Mouse (Mus musculus) forebrain, embryonic 13.5 days (tissue): ENCODE results near the gene Tmem199. TPM values are rescaled to one million over a fixed set of nuclear protein-coding genes. Genes with fewer than 3 reads are reported as not detected.
A peak's percentile ranks its signal among the peaks of the same experiment; 100 is the strongest.
"Not testable (repeated sequence)": the region's sequence is repeated elsewhere in the genome, so short reads cannot be mapped to it uniquely, and the experiment has no call there.

ENCODE experiments used
- ATAC-seq: fragments of 200-750 bp; cut with Nextera tagmentation; 2 replicates; pipeline ENCODE4 v1.8.0; 2017
- H3K27ac ChIP-seq: fragments of 300-500 bp; sonication (generic); 2 replicates; pipeline ENCODE4 v1.5.1; 2015; ENCODE audit warnings: inconsistent platforms, mild to moderate bottlenecking, moderate library complexity
- H3K27me3 ChIP-seq: fragments of 300-500 bp; sonication (generic); 2 replicates; pipeline ENCODE4 v1.6.1; 2015; ENCODE audit warnings: mild to moderate bottlenecking, inconsistent platforms
- H3K36me3 ChIP-seq: fragments of 300-500 bp; sonication (generic); 2 replicates; pipeline ENCODE4 v1.6.1; 2015; ENCODE audit warnings: mild to moderate bottlenecking, inconsistent platforms; ENCODE audit not compliant: poor library complexity, severe bottlenecking
- H3K4me1 ChIP-seq: fragments of 300-500 bp; sonication (generic); 2 replicates; pipeline ENCODE4 v1.6.1; 2015; ENCODE audit warnings: inconsistent platforms
- H3K4me2 ChIP-seq: fragments of 300-500 bp; sonication (generic); 2 replicates; pipeline ENCODE4 v1.6.1; 2015; ENCODE audit warnings: inconsistent platforms, mild to moderate bottlenecking, moderate library complexity
- H3K4me3 ChIP-seq: fragments of 300-500 bp; sonication (generic); 2 replicates; pipeline ENCODE4 v1.5.1; 2015; ENCODE audit warnings: mild to moderate bottlenecking, inconsistent platforms
- H3K9ac ChIP-seq: fragments of 300-500 bp; sonication (generic); 2 replicates; pipeline ENCODE4 v1.6.1; 2015; ENCODE audit warnings: mild to moderate bottlenecking, inconsistent platforms
- H3K9me3 ChIP-seq: fragments of 300-500 bp; sonication (generic); replicated peaks from 2 replicates; pipeline ENCODE4 v1.6.1; 2016; ENCODE audit warnings: inconsistent platforms
- WGBS: fragments of 180-500 bp; shearing (Covaris S2); methylation state at CpG from one replicate; pipeline ENCODE4 v1.1.7; 2015; 5-methylcytosine and 5-hydroxymethylcytosine counted together
- polyA plus RNA-seq: library from polyadenylated mRNA; unstranded; fragments of >200 nt; fragmentation: Nextera tagmentation; extraction: Ambion mirVana; gene quantifications from 2 replicates; pipeline ENCODE4 v1.2.1, GENCODE M21; 2015

Tmem199 gene
- polyA plus RNA-seq, 1 experiment from 2014 or later: 86.6 TPM

GRCm38 (mm10) chr11:78544449-78545111 lies 32.6 kb upstream of the Tmem199 start:
- H3K9me3 ChIP-seq: no peaks in the 10 kb centered on the region
- no peak overlapping the region for H3K4me3 ChIP-seq
- peaks cover 40% of the 10 kb centered on the region for H3K36me3 ChIP-seq
- no peak for ATAC-seq
- H3K27ac ChIP-seq: no peak overlapping the region
- no peak overlapping the region for H3K4me2 ChIP-seq
- 94% methylated on average over 7 of the region's 7 CpGs for WGBS
- no peak overlapping the region for H3K9ac ChIP-seq
- H3K4me1 ChIP-seq: peaks cover 18% of the 10 kb centered on the region
- no peaks in the 10 kb centered on the region for H3K27me3 ChIP-seq

- 88% methylated on average over 3 of the region's 3 CpGs for WGBS
- H3K4me1 ChIP-seq: peaks cover 16% of the 10 kb centered on the region
- no peaks in the 10 kb centered on the region for H3K9me3 ChIP-seq
- H3K9ac ChIP-seq: no peak overlapping the region
- no peak overlapping the region for H3K4me3 ChIP-seq
- no peak overlapping the region for H3K4me2 ChIP-seq
- ATAC-seq: no peak
- peaks cover 52% of the 10 kb centered on the region for H3K36me3 ChIP-seq
- H3K27ac ChIP-seq: no peak overlapping the region
- H3K27me3 ChIP-seq: no peaks in the 10 kb centered on the region
Measured at GRCm38 (mm10) chr11:78540358-78540757, 28.4 kb upstream of the Tmem199 start.

GRCm38 (mm10) chr11:78536690-78537084 lies 24.7 kb upstream of the Tmem199 start:
- no peaks in the 10 kb centered on the region for H3K9me3 ChIP-seq
- H3K27me3 ChIP-seq: no peaks in the 10 kb centered on the region
- H3K9ac ChIP-seq: peak overlapping the region; percentile 81
- ATAC-seq: 0 out of 2 replicates have a peak, but pooled peaks have one; percentile 5
- peak overlapping the region; percentile 74 for H3K27ac ChIP-seq
- 5% methylated on average over 14 of the region's 14 CpGs for WGBS
- peaks cover 38% of the 10 kb centered on the region for H3K36me3 ChIP-seq
- peaks cover 29% of the 10 kb centered on the region for H3K4me1 ChIP-seq
- peak overlapping the region; percentile 67 for H3K4me3 ChIP-seq
- H3K4me2 ChIP-seq: peak overlapping the region; percentile 80

- Histone ChIP-seq H3K36me3 (peaks cover 34% of the 10 kb centered on the region), H3K4me3 (peak within 1 kb of the TSS; percentile 67), H3K4me1 (peaks cover 29% of the 10 kb centered on the region), H3K4me2 (peak within 1 kb of the TSS; percentile 80), H3K9me3 (no peaks in the 10 kb centered on the region), H3K27ac (peak within 1 kb of the TSS; percentile 88), H3K27me3 (no peaks in the 10 kb centered on the region), H3K9ac (peak within 1 kb of the TSS; percentile 81)
- peak; percentile 98 for ATAC-seq
- under 1% methylated on average over 52 of the region's 52 CpGs for WGBS
Measured at GRCm38 (mm10) chr11:78536080-78536689, 24.2 kb upstream of the Tmem199 start, which contains the start of the genes Tnfaip1 and Ift20. Tnfaip1 (minus strand) TSS chr11:78536332. Ift20 (plus strand) TSS chr11:78536361.

GRCm38 (mm10) chr11:78535376-78536079 lies 23.6 kb upstream of the Tmem199 start:
- H3K4me1 ChIP-seq: peaks cover 29% of the 10 kb centered on the region
- no peaks in the 10 kb centered on the region for H3K27me3 ChIP-seq
- H3K4me3 ChIP-seq: peak overlapping the region; percentile 67
- H3K4me2 ChIP-seq: peak overlapping the region; percentile 80
- WGBS: under 1% methylated on average over 23 of the region's 23 CpGs
- peak; percentile 5; the same call in 1 of the 2 replicates for ATAC-seq
- H3K9ac ChIP-seq: peak overlapping the region; percentile 77
- H3K36me3 ChIP-seq: peaks cover 28% of the 10 kb centered on the region
- peak overlapping the region; percentile 88 for H3K27ac ChIP-seq
- no peaks in the 10 kb centered on the region for H3K9me3 ChIP-seq

- no peak for ATAC-seq
- Histone ChIP-seq H3K27me3 (no peaks in the 10 kb centered on the region), H3K36me3 (peaks cover 25% of the 10 kb centered on the region), H3K4me2 (peak overlapping the region; percentile 80), H3K9me3 (no peaks in the 10 kb centered on the region), H3K4me3 (peak overlapping the region; percentile 67), H3K9ac (peak overlapping the region; percentile 77; the same call in 1 of the 2 replicates), H3K27ac (no peak overlapping the region), H3K4me1 (peaks cover 29% of the 10 kb centered on the region)
- 94% methylated on average over 4 of the region's 4 CpGs for WGBS
Measured at GRCm38 (mm10) chr11:78534516-78534915, 22.5 kb upstream of the Tmem199 start.

- H3K27ac ChIP-seq, H3K4me2 ChIP-seq, ATAC-seq, H3K27me3 ChIP-seq, H3K9ac ChIP-seq, H3K9me3 ChIP-seq, H3K4me3 ChIP-seq: not testable (repeated sequence)
- WGBS: 96% methylated on average over 10 of the region's 10 CpGs
- H3K36me3 ChIP-seq: peaks cover 44% of the 10 kb centered on the region
- peaks cover 15% of the 10 kb centered on the region for H3K4me1 ChIP-seq
Measured at GRCm38 (mm10) chr11:78531515-78531914, 19.5 kb upstream of the Tmem199 start.

- Histone ChIP-seq H3K4me2 (no peak overlapping the region), H3K9ac (no peak overlapping the region), H3K4me3 (no peak overlapping the region), H3K27me3 (no peaks in the 10 kb centered on the region), H3K4me1 (peaks cover 15% of the 10 kb centered on the region), H3K36me3 (peaks cover 48% of the 10 kb centered on the region), H3K9me3 (no peaks in the 10 kb centered on the region), H3K27ac (no peak overlapping the region)
- WGBS: 87% methylated on average over 6 of the region's 6 CpGs
- ATAC-seq: no peak
Measured at GRCm38 (mm10) chr11:78531046-78531445, 19.1 kb upstream of the Tmem199 start.

- WGBS: 92% methylated on average over 12 of the region's 12 CpGs
- H3K36me3 ChIP-seq: peaks cover 59% of the 10 kb centered on the region
- no peak overlapping the region for H3K9ac ChIP-seq
- H3K9me3 ChIP-seq: no peaks in the 10 kb centered on the region
- peaks cover 11% of the 10 kb centered on the region for H3K4me1 ChIP-seq
- H3K4me2 ChIP-seq: no peak overlapping the region
- no peak for ATAC-seq
- H3K27me3 ChIP-seq: no peaks in the 10 kb centered on the region
- no peak overlapping the region for H3K4me3 ChIP-seq
- no peak overlapping the region for H3K27ac ChIP-seq
Measured at GRCm38 (mm10) chr11:78530001-78530400, 18.0 kb upstream of the Tmem199 start.

- Histone ChIP-seq H3K36me3 (peaks cover 72% of the 10 kb centered on the region), H3K9ac (no peak overlapping the region), H3K4me1 (peaks cover 5% of the 10 kb centered on the region), H3K9me3 (no peaks in the 10 kb centered on the region), H3K4me2 (no peak overlapping the region), H3K27me3 (no peaks in the 10 kb centered on the region), H3K27ac (no peak overlapping the region), H3K4me3 (no peak overlapping the region)
- 83% methylated on average over 9 of the region's 9 CpGs for WGBS
- no peak for ATAC-seq
Measured at GRCm38 (mm10) chr11:78528714-78529113, 16.7 kb upstream of the Tmem199 start.

GRCm38 (mm10) chr11:78524838-78525237 lies 12.9 kb upstream of the Tmem199 start:
- H3K9me3 ChIP-seq: no peaks in the 10 kb centered on the region
- 59% methylated on average over 2 of the region's 2 CpGs for WGBS
- peaks cover 100% of the 10 kb centered on the region for H3K36me3 ChIP-seq
- no peak for ATAC-seq
- no peak overlapping the region for H3K4me2 ChIP-seq
- H3K27me3 ChIP-seq: no peaks in the 10 kb centered on the region
- no peak overlapping the region for H3K27ac ChIP-seq
- H3K4me1 ChIP-seq: peaks cover 5% of the 10 kb centered on the region
- H3K4me3 ChIP-seq: no peak overlapping the region
- no peak overlapping the region for H3K9ac ChIP-seq
